Mouse (Mus musculus) cerebellum, postnatal 14 days (tissue): ENCODE data around the gene Dennd5b.

ENCODE experiments used
- DNase-seq, 2 experiments: peaks; one replicate each; pipeline ENCODE4 v3.0.0; 2021; ENCODE audit warnings: mixed read lengths in 2 of 2

Gene Dennd5b

GRCm38 (mm10) chr6:149100174-149101075 lies 1.1 kb downstream of the Dennd5b start:
- peak; percentile 75 to 79 for DNase-seq

GRCm38 (mm10) chr6:149098993-149099392 lies 2.5 kb downstream of the Dennd5b start:
- no peak for DNase-seq

GRCm38 (mm10) chr6:149097276-149097675 lies 4.2 kb downstream of the Dennd5b start:
- no peak for DNase-seq

DNA sequence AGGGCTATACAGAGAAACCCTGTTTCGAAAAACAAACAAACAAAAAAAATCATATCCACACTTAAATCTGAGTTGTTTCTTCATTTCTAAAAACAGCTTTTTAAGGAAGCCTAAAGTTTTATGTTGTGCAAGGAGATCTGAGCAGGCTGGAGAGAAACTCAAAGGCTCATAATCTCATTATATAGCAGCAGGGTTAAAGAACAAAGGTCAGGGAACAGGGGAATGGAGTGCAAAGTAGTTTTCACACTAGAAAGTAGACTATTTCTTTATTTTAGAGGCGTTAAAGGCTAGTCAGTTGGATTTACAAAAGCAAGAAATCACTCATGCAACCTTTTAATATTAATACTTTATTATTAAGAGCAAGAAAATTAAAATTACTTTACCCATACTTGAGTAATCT lies 5.2 kb downstream of the Dennd5b start:
- DNase-seq: no peak

- peak; percentile 34 to 66 for DNase-seq
Observed at GRCm38 (mm10) chr6:149095389-149095788, 6.1 kb downstream of the Dennd5b start.

DNA sequence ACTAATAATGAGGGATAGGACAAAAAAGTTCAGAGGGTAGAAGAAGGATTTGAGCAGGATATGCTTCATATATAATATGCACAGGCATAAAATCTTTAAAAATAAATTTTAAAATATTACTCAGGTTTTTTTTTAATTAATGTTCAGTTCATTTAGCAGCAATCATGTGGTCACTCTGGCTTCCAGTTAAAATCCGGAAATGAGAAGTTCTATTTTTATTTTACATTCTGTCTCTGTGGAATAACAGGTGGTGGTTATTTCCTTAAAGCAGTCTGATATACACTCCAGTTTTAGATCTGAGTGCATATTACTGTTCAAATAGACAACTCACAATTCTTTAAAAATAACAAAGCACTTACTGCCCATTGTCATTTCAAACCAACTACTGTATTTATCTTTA lies 6.9 kb downstream of the Dennd5b start:
- DNase-seq: no peak

GRCm38 (mm10) chr6:149093465-149093864 lies 8.0 kb downstream of the Dennd5b start:
- DNase-seq: no peak

DNA sequence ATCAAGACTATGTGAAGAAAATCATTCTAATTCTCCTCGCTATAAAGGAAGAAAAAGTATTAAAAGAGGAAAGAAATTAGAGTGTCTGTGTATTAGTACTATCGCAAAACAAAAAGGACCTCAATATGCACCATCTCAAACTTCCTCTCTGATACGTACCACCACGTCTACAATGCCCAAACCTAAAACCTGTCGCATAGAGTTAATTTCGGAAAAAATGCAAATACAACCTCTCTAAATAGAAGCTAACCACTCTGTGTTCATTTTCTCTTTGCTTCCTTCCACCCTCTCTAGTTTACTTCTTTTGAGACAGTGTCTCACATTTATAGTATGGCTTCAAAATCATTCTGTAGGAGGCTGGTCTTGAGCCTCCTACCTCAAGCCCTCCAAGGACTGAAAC lies 9.1 kb downstream of the Dennd5b start:
- DNase-seq: no peak

- DNase-seq: peak; percentile 12 to 30
Observed at GRCm38 (mm10) chr6:149077136-149077808, 24.2 kb downstream of the Dennd5b start.

- DNase-seq: no peak
Observed at GRCm38 (mm10) chr6:149073854-149074253, 27.6 kb downstream of the Dennd5b start.

DNA sequence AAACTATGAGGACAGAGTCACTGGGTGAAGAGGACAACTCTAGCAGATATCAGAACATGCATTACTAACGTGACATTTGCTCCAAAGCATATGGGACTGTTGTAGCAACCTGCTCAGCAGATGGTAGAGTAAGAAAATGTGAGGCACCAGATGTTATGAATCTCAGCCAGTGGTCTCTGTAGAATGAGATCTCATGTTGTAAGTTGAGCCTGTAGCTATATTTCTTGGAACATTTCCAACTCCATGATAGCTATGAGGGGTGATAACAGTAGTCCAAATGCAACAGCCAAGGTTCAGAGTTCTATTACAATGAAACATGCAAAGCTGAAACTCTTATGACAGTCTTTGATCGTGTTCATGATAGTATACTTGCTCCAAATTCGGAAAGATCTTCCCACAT lies 28.6 kb downstream of the Dennd5b start:
- DNase-seq: no peak

GRCm38 (mm10) chr6:149070592-149071124 lies 30.8 kb downstream of the Dennd5b start:
- DNase-seq: no peak

GRCm38 (mm10) chr6:149063382-149063781 lies 38.1 kb downstream of the Dennd5b start:
- DNase-seq: no peak

DNA sequence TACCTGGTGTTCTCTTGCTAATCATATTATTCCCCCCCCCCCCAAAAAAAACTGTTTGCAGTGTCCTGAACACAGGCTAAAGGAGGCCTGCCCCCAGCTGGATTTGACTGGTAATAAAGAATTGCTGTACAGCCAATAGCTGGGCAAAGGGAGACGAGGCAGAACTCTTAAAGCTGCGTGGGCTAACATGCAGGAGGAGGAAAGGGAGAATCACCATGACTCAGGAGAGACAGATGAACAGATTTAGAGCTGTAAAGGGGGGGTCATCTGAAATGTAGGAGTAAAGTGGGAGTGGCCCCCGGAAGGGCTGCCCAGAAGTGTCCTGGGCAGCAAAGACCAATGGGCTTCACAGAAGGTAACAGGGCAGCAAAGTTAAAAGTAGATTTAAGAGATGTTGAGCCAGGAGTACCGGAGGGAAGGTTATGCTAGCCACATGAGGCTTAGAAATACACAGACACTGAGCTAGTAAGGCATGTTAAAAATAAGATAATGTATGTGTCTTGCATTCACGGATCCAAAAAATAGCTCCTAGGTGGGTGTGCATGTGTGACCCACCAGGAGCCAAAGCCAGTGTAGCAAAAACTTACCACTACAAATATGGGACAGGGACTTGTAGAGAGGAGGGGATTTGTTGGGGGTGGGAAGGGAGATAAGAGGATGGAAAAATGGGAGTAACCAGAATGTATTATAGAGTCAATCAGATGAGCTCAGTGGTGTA lies 40.7 kb downstream of the Dennd5b start:
- no peak for DNase-seq

DNA sequence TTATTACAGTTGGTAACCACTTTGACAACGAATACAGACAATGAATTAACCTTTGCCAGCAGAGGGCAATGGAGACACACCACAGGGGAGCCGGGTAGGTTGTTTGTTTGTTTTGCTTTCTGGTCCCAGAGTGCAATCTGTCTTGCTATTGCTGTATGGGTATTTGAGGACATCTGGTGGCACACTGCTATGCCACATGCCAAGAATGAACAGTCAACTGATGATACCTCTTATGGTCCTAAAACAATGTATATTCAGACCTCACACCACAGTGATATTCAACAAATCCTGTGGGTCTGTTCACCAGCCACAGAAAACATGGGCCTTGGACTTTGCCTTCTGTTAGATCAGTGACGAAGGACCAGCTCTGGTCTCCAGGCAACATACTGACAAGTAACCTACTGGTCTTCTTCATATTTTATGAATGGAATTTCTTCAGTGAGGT lies 43.5 kb downstream of the Dennd5b start:
- peak; percentile 41 to 47 for DNase-seq

- no peak for DNase-seq
Observed at GRCm38 (mm10) chr6:149054780-149055179, 46.7 kb downstream of the Dennd5b start.

DNA sequence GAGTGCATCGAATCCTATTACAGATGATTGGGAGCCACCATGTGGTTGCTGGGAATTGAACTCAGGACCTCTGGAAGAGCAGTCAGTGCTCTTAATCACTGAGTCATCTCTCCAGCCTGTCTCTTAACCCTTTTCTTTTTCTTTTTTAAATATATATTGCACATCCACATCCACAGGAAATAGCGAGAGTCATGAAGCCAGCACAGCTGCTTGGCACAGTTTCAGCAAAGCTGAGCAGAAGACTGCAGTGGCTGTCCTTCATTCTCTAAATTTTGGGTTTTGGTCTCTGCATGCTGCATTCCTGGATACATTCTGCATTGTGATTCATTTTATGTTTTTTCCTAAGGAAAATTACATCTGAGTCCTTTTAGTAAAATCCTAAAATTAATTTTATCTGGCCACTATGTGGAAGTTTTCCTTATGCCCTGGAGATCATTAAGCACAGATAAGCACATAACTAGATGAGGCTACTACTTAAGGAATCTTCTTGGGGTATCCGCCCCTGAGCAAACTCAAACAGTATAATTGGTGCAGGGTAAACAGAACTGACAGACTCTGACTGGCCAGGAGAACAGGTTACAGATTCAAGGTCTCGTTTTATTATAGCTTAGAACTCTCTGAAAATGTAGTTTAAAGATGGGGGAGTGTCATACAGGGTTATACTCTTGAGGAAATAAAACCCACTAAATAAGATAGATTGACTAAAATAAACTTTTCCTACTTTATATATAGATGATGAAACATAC lies 50.3 kb downstream of the Dennd5b start:
- DNase-seq: no peak

DNA sequence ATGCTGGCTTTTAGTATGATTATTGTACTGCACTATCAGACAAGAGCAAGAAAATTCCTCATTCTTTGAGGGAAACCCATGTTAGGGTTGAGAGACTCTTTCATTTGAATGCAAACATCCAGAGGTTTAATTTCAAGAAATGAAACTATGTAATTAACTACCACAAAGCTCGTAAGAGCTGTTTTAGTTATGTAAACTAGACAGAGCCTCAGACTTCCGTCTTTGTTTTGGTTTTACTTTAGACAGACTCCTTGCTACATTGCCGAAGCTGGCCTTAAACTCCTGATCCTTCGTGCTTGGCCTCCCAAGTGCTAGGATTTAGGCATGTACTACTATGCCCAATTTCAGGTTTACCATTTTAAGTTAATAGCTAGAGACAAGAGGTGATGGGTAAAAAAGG lies 61.4 kb downstream of the Dennd5b start:
- DNase-seq: no peak

DNA sequence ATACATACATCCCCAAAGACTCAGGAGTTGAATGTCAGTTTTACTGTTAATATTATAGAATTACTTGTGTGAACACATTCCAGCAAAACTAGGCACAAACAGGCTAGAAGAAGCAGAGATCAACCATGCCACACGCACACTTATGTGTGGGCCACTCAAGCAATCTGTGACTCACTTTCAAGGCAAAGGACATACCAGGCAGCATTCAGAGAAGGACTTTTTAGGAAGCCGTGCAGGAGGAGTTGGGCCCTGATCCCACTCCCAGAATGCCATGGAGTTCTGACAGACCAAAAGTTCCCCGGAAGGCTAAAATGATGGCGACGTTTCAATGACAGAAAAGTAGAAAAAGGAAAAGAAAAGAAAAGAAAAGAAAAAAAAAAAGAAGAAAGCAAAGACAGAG lies 69.3 kb downstream of the Dennd5b start:
- DNase-seq: no peak

GRCm38 (mm10) chr6:149031377-149031776 lies 70.1 kb downstream of the Dennd5b start:
- no peak for DNase-seq

- DNase-seq: no peak
Observed at GRCm38 (mm10) chr6:149018431-149018830, 83.0 kb downstream of the Dennd5b start.

- peak in 1 of 2 experiments; percentile 6 for DNase-seq
Observed at GRCm38 (mm10) chr6:149010766-149011301, 90.6 kb downstream of the Dennd5b start.
